Mouse (Mus musculus) regulatory T cell (primary cell): Measurements from ENCODE around the gene Fbxo36.

Experiments used
- in situ Hi-C: fragments of 300-600 bp; cut with MboI, MseI; formaldehyde crosslinking; loops from one replicate; pipeline ENCODE4 v1.15.1; 2025; ENCODE audit warnings: high pct_unique_total_duplicates

Gene Fbxo36

DNA sequence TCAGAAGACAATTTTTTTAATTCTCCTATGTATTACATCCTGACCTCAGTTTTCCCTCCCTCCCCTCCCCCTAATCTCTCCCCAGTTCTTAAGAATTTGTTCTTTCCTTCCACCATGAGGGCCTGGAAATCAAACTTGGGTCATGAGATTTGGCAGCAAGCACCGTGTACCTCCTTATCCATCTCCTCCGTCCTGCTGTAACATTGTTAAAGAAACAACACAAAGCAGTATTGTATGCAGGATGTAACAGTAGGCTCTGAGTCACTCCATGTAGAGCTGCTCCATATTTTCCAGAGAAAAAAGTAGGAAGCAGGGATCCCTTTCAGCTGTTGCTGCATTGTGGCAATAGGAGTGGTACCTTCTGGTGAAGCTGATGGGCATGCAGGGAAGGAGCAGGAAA is 16.1 kb downstream of the Fbxo36 start:
- in situ Hi-C loops, result no loop called here

GRCm38 (mm10) chr1:84859597-84859996 is 20.0 kb downstream of the Fbxo36 start:
- in situ Hi-C loops, result no loop called here

GRCm38 (mm10) chr1:84860360-84861254 is 21.0 kb downstream of the Fbxo36 start:
- in situ Hi-C loops, result no loop called here

DNA sequence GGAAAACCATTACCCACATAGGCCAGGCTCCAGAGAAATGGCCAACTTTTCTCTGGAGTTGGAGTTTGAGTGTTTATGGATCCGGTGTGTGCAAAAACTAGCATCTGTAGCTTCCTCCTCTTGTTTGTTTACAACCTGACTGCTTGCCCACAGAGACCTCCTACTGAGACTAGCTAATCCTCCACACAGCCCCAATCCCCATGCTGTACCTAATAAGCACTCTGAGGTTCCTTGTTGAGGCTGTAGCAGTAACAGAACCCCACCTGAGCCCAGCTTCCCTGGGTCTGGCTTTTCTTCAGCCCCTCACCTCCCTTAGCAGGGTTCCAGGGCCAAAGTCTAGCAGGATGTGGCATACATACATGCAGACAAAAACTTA is 21.6 kb downstream of the Fbxo36 start:
- in situ Hi-C loops, result no loop called here

GRCm38 (mm10) chr1:84864645-84865044 is 25.0 kb downstream of the Fbxo36 start:
- in situ Hi-C loops, result no loop called here

DNA sequence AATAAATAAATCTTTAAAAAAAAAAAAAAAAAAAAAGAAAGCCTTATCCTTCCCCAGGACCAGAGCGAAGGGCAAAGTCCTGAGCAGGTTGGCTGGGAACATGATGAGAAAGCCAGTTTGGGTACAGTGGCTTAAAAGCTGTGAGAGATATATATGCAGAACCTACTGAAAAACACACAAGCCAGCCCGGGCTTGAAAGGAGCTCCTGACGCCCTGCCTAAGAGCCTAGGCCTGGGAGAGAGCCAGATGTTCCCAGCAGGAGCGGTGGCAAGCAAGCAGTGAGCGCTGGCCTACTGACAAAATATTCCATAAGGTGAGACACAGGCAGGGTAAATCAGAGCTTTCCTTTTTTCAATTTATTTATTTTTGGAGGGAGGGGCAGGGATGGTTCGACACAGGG is 26.6 kb downstream of the Fbxo36 start:
- in situ Hi-C loops, result no loop called here

- in situ Hi-C loops, result no loop called here
These were observed 27.1 kb downstream of the Fbxo36 start for GRCm38 (mm10) chr1:84866706-84867230.

DNA sequence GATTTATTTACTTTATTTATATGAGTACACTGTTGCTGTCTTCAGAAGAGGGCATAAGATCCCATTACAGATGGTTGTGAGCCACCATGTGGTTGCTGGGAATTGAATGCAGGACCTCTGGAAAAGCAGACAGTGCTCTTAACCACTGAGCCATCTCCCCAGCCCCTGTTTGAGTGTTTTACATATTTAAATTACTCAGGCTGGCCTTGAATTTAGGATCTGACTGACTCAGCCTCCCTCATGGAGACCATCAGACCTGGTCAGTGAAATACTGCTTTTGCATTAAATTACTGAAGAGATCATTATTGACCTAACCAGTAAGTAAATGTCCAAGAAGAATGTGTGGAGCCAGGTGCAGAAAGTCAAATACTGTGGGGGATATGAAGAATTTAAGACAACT is 28.7 kb downstream of the Fbxo36 start:
- in situ Hi-C loops, result no loop called here

GRCm38 (mm10) chr1:84868841-84869240 is 29.2 kb downstream of the Fbxo36 start:
- in situ Hi-C loops, result no loop called here

GRCm38 (mm10) chr1:84869498-84869897 is 29.9 kb downstream of the Fbxo36 start:
- in situ Hi-C loops, result no loop called here

DNA sequence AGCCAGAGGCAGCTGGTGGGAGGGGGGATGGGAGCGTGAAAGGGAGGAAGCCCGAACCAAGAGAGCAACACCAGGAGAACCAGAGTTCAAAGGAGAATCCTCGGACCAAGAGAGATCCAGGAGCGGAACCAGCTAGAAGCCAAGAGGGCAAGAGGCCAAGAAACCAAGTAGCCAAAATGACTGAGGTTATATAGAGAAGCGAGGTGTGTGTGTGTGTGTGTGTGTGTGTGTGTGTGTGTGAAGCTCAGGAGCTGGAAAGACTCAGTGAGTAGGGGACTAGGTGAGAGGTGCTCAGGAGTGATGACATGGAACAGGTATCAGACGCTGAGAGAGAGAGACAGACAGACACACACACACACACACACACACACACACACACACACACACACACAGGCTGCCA is 31.5 kb downstream of the Fbxo36 start:
- in situ Hi-C loops, result no loop called here

- in situ Hi-C loops, result no loop called here
These were observed 32.5 kb downstream of the Fbxo36 start for GRCm38 (mm10) chr1:84872105-84872504.

DNA sequence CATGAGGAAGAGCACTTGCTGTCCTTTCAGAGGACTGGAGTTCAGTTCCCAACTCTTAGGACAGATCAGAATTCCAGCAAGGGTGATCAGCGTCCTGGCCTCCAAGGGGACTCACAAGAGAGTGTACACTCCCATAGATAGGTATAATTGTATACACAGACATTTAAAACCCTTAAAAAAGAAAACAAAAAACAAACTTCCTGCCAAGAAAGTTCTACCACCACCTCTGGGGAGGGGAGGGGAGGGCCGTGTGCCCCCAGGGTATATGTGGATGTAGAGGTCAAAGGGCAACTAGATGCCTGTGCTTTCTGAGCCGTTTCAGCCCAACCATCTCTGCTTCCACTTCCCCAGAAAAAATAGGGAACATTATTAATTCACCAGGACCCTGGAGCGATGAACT is 33.3 kb downstream of the Fbxo36 start:
- in situ Hi-C loops, result no loop called here

DNA sequence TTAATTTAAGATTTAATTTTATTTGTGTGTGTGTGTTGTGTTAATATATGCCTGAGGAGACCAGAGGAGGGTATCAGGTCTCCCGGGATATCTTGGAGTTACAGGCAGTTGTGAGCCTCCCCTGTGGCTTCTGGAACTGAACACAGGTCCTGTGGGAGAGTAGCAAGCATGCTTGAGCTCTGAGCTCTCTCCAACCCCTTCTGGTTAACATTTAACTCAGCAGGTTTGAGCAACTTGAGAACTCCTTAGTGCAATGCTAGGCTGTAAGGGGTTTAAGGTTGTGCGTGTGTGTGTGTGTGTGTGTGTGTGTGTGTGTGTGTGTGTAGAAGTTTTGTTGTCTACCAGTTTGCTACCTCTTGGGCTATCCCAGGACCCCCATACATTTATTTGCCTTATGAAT is 37.9 kb downstream of the Fbxo36 start:
- in situ Hi-C loops, result no loop called here

GRCm38 (mm10) chr1:84879571-84880120 is 40.0 kb downstream of the Fbxo36 start:
- in situ Hi-C loops, result no loop called here

GRCm38 (mm10) chr1:84881248-84882065 is 41.8 kb downstream of the Fbxo36 start:
- in situ Hi-C loops, result no loop called here

- in situ Hi-C loops, result no loop called here
These were observed 42.5 kb downstream of the Fbxo36 start for GRCm38 (mm10) chr1:84882066-84882532.

DNA sequence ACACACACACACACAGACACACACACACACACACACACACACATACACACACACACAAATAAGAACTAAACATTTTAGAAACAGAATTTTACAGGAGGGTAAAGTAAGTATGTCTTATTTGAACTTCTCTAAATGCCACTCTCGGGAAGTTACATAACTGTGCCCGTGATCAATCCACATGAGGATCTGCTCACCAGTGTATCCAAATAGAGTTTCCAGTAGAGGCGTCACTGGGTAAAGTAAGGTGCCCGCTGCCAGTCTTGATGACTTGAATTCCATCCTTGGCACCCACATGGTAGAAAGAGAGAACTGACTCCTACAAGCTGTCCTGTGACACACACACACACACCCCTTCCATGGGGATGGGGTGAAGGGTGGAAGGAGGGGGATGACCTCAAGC is 43.3 kb downstream of the Fbxo36 start:
- in situ Hi-C loops, result no loop called here

GRCm38 (mm10) chr1:84883889-84884288 is 44.2 kb downstream of the Fbxo36 start:
- in situ Hi-C loops, result no loop called here

- in situ Hi-C loops, result no loop called here
These were observed 45.5 kb downstream of the Fbxo36 start for GRCm38 (mm10) chr1:84885174-84885573.

GRCm38 (mm10) chr1:84885921-84886320 is 46.3 kb downstream of the Fbxo36 start:
- in situ Hi-C loops, result no loop called here

GRCm38 (mm10) chr1:84889330-84890004 is 49.8 kb downstream of the Fbxo36 start:
- in situ Hi-C loops, result no loop called here
